Mouse (Mus musculus) hindbrain, embryonic 10.5 days (tissue): ENCODE measurements around the gene Hinfp. TPM values are rescaled to one million over a fixed set of nuclear protein-coding genes. Genes with fewer than 3 reads are reported as not detected.
A peak's percentile ranks its signal among the peaks of the same experiment; 100 is the strongest.

Experiments used
- DNase-seq: peaks from one replicate; pipeline ENCODE4 v3.0.0-alpha.2; 2017; ENCODE audit warnings: low spot score
- H3K27ac ChIP-seq: fragments of 300-500 bp; sonication (generic); 2 replicates; pipeline ENCODE4 v1.5.1; 2016; ENCODE audit warnings: mild to moderate bottlenecking, moderate library complexity
- H3K27me3 ChIP-seq: fragments of 300-500 bp; sonication (generic); 2 replicates; pipeline ENCODE4 v1.6.1; 2016; ENCODE audit warnings: mild to moderate bottlenecking; ENCODE audit not compliant: poor library complexity, insufficient read depth, severe bottlenecking
- H3K36me3 ChIP-seq: fragments of 300-500 bp; sonication (generic); 2 replicates; pipeline ENCODE4 v1.6.1; 2016; ENCODE audit warnings: mild to moderate bottlenecking, moderate library complexity
- H3K4me1 ChIP-seq: fragments of 300-500 bp; sonication (generic); replicated peaks from 2 replicates; pipeline ENCODE4 v1.6.1; 2016; ENCODE audit warnings: mild to moderate bottlenecking
- H3K4me3 ChIP-seq: fragments of 300-500 bp; sonication (generic); 2 replicates; pipeline ENCODE4 v1.5.1; 2016; ENCODE audit warnings: mild to moderate bottlenecking, moderate library complexity
- H3K9me3 ChIP-seq: fragments of 300-500 bp; sonication (generic); 2 replicates; pipeline ENCODE4 v1.6.1; 2016; ENCODE audit warnings: mild to moderate bottlenecking, moderate library complexity
- WGBS: fragments of 180-500 bp; shearing (Covaris S2); methylation state at CpG from one replicate; pipeline ENCODE4 v1.1.7; 2016; 5-methylcytosine and 5-hydroxymethylcytosine counted together
- polyA plus RNA-seq: library from polyadenylated mRNA; unstranded; fragments of >200 nt; fragmentation: Nextera tagmentation; extraction: Ambion mirVana; gene quantifications from 2 replicates; pipeline ENCODE4 v1.2.1, GENCODE M21; 2016

Gene Hinfp
- polyA plus RNA-seq, 1 experiment from 2014 or later, result 30.7 TPM

DNA sequence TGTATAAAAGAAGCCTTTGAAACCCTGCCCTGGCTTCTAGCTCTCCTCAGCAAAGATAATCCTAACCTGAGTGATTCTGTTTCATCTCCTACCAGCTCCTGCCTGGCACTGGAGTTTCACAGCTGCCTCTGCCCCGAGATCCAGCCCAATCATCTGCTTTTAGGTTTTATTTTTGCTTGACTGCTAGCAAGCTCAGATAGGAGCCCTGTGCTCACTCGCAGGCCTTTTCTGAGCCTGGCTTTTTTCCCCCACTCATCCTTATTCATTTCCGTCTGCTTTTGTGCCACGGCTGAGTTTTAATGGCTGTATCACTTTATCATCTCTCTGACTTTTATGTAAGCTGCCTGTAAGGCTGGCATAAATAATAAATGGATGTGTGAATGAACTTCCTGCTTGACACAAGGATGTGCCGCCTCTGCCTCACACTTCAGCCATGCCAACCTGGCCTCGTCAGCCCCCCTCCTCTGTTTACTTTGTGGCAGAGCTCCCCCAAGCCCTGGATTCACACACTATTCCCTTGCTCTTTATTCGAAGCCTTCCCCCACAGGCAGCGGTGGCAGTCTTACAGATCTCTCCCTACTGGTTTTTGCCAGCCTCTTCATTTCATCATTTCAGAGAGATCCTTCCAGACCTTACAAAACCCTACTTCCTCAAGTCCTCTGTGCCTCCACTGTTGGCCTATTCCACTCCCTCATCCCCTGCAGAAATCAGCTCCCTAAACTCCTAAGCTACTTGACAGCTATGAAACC, 38.8 kb downstream of the Hinfp start:
- 71% methylated on average over 8 of the region's 8 CpGs for WGBS
- Histone ChIP-seq H3K4me3 (no peak overlapping the region), H3K9me3 (0 out of 2 replicates have a peak, but pooled peaks cover 2% of the 10 kb centered on the region), H3K36me3 (no peaks in the 10 kb centered on the region), H3K4me1 (peaks cover 23% of the 10 kb centered on the region), H3K27ac (no peak overlapping the region), H3K27me3 (peaks cover 12% of the 10 kb centered on the region; the same call in 1 of the 2 replicates)
- DNase-seq, result no peak

DNA sequence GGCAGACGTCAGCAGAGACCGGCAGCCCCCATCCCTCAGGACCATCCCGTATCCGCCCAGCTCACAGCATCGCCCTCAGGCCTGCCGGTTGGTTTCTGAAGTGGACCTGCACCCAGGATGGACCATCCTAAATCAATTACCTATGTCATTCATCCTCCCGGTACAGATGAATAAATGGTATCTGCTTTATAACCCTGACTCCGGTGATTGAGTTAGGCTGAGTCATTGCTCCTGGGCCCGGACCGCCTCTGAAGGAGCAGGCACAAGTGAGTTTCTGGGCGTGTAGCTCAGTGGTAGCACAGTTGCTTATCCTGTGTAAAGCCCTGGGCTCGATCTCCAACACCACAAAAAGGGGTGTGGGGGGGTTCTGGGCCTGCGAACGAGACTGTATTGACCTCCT, 44.1 kb downstream of the Hinfp start:
- no peak for DNase-seq
- Histone ChIP-seq H3K27me3 (peaks cover 5% of the 10 kb centered on the region; the same call in 1 of the 2 replicates), H3K4me3 (no peak overlapping the region), H3K9me3 (no peaks in the 10 kb centered on the region), H3K36me3 (no peaks in the 10 kb centered on the region), H3K27ac (no peak overlapping the region), H3K4me1 (0 out of 2 replicates have a peak, but pooled peaks cover 5% of the 10 kb centered on the region)
- WGBS, result 90% methylated on average over 14 of the region's 14 CpGs

DNA sequence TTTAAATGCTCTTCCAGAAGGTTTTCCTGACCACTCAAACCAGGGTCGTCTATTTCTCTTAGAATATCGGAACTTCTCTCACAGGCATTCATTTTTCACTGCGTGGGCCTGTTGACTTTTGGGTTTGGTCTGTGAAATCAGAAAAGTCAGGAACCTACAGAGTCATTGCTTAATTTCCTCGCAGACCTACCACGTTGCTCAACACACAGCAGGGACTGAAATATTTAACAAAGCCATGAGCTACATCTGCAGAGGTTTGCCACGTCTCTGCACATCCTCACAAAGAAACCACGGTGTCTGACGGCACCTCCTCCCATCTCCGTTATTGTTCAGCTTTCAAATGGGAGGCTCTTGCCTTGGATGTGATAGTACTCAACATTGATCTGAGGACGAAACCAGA, 46.5 kb downstream of the Hinfp start:
- Histone ChIP-seq H3K4me1 (peaks cover 19% of the 10 kb centered on the region), H3K4me3 (no peak overlapping the region), H3K9me3 (no peaks in the 10 kb centered on the region), H3K36me3 (no peaks in the 10 kb centered on the region), H3K27me3 (peaks cover 5% of the 10 kb centered on the region; the same call in 1 of the 2 replicates), H3K27ac (no peak overlapping the region)
- 76% methylated on average over 10 of the region's 10 CpGs for WGBS
- no peak for DNase-seq

DNA sequence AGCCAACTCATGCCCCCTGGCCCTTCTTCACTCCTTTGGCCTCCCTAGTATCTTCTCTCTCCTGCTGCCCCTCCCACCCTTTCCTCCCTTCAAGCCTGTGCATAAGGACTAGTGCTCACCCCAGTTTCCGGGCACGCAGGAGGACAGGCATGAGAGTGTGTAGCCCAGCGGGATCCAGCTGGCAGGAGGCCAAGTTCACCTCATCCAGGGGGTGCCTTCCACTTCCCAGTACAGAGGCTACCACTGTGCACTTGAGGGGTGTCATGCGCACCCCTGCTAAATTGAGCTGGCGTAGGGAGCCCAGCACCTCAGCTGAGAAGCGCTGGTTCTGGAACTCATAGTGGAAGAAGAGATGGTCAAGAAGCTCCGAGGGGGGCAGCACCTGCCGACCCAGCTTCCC, 49.3 kb downstream of the Hinfp start:
- Histone ChIP-seq H3K9me3 (no peaks in the 10 kb centered on the region), H3K27ac (peak overlapping the region; percentile 68), H3K27me3 (no peaks in the 10 kb centered on the region), H3K36me3 (no peaks in the 10 kb centered on the region), H3K4me3 (no peak overlapping the region), H3K4me1 (peaks cover 36% of the 10 kb centered on the region)
- WGBS, result 90% methylated on average over 8 of the region's 8 CpGs
- no peak for DNase-seq

DNA sequence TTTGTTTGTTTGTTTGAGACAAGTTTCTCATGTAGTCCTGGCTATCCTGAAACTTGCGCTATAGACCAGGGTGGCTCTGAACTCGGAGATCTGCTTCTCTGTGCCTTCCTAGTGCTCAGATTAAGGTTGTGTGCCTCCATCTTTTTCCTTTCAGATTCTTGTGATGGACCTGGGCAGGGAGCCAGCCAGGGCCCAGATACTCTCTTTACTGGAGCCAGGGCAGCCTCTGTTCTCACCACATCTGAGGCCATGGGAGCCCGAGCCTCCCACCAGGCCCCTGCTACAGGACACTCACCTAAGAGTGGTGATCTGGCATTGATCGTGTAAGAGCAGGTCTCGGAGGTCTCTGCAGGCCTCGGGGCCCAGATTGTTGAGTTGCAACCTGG, 50.3 kb downstream of the Hinfp start:
- 55% methylated on average over 6 of the region's 6 CpGs for WGBS
- DNase-seq, result no peak
- Histone ChIP-seq H3K4me3 (no peak overlapping the region), H3K36me3 (no peaks in the 10 kb centered on the region), H3K4me1 (peaks cover 45% of the 10 kb centered on the region), H3K9me3 (no peaks in the 10 kb centered on the region), H3K27ac (peak overlapping the region; percentile 68), H3K27me3 (peaks cover 5% of the 10 kb centered on the region; the same call in 1 of the 2 replicates)

DNA sequence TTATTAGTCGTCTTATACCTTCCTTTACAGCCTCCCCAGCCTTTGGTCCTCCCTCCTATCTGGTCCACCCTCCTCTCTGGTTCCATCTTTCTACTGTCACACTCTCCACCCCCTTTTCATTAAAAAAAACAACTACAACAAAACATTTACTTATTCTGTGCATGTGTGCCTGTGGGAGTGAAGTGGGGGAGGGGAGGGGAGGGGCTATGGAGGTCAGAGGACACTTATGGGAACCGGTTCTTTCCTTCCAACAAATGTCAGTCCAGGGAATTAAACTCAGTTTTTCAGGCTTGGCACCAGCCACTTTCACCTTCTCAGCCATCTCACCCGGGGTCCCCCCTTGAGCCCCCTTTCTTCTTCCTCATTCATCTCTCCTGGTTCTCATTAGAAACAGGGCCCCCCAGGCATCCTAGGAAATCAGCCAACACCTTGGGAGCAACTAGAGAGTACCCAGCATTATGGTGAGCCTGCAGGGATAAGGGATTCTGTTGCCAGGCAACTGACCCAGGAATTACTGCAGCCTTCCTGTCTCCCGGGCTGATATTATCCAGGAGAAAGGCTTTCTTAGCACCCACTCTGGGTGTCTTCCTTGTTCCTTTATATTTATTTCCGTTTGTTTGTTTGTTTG, 50.8 kb downstream of the Hinfp start:
- 9% methylated on average over 5 of the region's 5 CpGs for WGBS
- Histone ChIP-seq H3K36me3 (no peaks in the 10 kb centered on the region), H3K9me3 (no peaks in the 10 kb centered on the region), H3K4me3 (no peak overlapping the region), H3K4me1 (peaks cover 49% of the 10 kb centered on the region), H3K27ac (peak overlapping the region; percentile 68), H3K27me3 (peaks cover 10% of the 10 kb centered on the region; the same call in 1 of the 2 replicates)
- peak; percentile 38 for DNase-seq

DNA sequence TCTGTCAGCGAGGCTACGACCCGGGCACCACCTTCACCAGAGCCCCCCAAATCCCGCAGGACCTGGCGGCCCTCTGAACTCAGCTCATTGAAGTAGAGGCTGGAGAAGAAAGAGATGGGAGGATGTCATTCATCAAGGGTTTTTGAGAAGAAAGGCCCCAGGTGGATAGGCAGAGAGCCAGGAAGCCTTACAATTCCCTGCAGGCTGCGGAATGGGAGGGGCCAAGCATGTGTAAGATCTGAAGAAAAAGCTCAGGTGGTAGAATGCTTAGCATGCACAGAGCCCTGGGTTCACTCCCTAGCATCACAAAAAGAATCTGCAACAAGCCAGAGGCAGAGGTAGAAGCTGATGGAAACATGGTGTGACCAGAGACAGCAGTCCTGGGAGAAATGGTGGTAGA, 52.0 kb downstream of the Hinfp start:
- no peak for DNase-seq
- Histone ChIP-seq H3K9me3 (no peaks in the 10 kb centered on the region), H3K27me3 (peaks cover 16% of the 10 kb centered on the region; the same call in 1 of the 2 replicates), H3K27ac (peak overlapping the region; percentile 64), H3K4me1 (peaks cover 56% of the 10 kb centered on the region), H3K36me3 (no peaks in the 10 kb centered on the region), H3K4me3 (no peak overlapping the region)
- WGBS, result 75% methylated on average over 6 of the region's 6 CpGs

DNA sequence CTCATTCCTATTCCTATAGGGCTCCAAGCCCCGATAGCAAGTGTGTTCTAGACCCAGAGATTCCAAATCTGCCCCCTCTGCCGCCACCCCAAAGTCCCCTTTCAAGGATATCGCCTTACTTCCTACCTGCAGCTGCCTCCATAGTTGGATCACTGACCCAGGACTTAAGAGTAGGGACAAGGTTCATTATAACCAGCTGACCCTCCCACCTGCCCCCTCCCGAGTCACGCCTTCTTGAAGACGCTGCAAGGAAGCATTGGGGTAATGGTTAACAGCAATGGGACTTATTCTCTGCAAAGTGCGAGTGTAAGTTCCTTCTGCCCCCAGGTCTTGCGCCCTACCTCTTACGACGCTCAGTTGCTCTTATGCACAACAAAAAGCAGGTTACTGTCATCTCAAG, 54.2 kb downstream of the Hinfp start, which contains the start of gene Pdzd3:
Pdzd3 (minus strand) TSS at position 158 of the 400 bp plus-strand sequence.
- 78% methylated on average over 10 of the region's 10 CpGs for WGBS
- Histone ChIP-seq H3K9me3 (no peaks in the 10 kb centered on the region), H3K36me3 (no peaks in the 10 kb centered on the region), H3K27me3 (peaks cover 16% of the 10 kb centered on the region; the same call in 1 of the 2 replicates), H3K27ac (peak within 1 kb of the TSS; percentile 18; the same call in 1 of the 2 replicates), H3K4me3 (no peak within 1 kb of the TSS), H3K4me1 (peaks cover 56% of the 10 kb centered on the region)
- DNase-seq, result no peak

DNA sequence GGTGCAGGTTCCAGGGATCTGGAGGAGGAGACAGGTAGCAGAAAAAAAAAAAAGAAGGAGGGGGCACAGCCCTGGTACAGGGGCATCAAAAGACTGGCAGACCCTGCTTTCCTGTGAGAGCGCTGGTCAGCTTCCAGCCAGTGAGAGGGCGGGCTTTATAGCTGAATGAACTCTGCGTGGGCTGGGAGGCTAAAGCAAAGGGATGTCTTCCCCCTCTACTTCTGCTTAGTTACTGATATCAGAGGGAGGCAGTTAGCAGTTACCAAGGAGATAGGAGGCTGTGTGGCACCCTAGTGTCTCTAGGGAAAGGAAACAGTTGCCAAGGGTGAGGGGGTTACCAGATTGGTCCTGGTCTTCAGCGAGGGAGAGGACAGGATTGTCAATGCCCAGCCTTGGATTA, 55.0 kb downstream of the Hinfp start:
- H3K36me3 ChIP-seq, result no peaks in the 10 kb centered on the region
- H3K4me1 ChIP-seq, result peaks cover 51% of the 10 kb centered on the region
- DNase-seq, result no peak
- H3K9me3 ChIP-seq, result no peaks in the 10 kb centered on the region
- H3K27ac ChIP-seq, result peak overlapping the region; percentile 18; the same call in 1 of the 2 replicates
- no peak overlapping the region for H3K4me3 ChIP-seq
- peaks cover 16% of the 10 kb centered on the region; the same call in 1 of the 2 replicates for H3K27me3 ChIP-seq
- 45% methylated on average over 4 of the region's 4 CpGs for WGBS

DNA sequence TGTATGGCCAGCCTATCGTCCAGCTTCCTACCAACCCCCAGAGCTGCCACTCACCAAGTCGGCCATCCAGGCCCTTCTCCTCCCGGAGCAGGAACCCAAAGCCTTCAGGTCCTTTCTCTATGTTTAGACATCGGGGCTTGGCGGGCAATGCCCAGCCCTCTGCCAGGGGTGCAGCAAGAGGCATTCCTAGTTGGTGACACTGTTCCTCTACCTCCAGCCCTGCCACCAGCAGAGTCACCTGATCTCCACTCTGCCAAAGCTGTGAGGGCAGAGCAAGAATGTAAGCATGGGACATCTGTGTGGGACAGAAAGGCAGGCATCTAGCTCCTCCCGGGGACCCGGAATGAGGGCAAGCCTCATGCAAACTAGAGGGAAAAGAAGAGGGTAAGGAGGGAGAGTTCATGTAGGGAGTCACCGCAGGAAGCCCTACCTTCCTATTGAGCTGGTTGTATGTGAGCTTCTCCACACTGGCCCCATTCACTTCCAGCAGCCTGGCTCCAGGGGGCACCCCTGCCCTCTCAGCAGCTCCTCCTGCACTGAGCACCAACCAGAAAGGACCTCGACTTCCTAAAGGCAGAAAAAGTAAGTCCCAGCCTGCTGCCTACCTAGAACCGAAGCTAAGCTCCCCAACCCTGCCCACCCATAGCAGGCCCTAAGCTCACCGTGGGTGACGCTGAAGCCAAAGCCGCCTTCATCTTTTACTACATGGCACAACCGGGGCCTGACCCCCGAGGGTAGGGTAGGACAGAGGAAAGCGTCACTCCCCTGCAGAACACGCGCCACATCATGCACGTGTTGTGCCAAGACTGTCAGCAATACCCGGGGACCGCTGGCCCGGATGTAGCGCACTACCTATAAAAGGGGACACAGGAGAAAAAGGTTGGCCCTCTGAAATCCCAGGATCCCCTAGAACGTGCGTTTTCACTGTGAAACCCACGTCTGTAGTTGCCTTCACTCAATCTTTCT, 56.0 kb downstream of the Hinfp start:
- no peaks in the 10 kb centered on the region for H3K36me3 ChIP-seq
- DNase-seq, result peak; percentile 57
- no peaks in the 10 kb centered on the region for H3K9me3 ChIP-seq
- peaks cover 41% of the 10 kb centered on the region for H3K4me1 ChIP-seq
- peak overlapping the region; percentile 23; the same call in 1 of the 2 replicates for H3K4me3 ChIP-seq
- peak overlapping the region; percentile 35; the same call in 1 of the 2 replicates for H3K27ac ChIP-seq
- WGBS, result 45% methylated on average over 26 of the region's 26 CpGs
- H3K27me3 ChIP-seq, result peaks cover 16% of the 10 kb centered on the region; the same call in 1 of the 2 replicates

DNA sequence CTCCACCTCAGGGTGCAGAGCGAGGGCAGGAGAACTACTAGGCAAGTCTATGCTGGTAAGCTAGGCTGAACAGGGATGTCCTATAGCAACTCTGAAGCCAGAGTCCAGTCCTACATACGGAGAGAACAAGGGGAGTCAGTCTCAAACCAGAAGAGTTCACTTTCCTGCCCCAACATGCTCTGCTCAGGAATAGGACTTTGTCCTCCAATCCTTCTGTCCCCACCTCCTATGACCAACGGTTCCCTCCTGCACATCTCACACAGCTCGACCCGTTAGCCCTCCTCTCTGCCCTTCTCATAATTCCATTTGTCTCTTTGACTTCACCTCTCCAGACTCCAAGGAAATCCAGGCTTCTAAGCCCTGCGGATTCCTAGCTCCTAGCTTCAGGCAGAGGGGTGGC, 57.6 kb downstream of the Hinfp start:
- peaks cover 16% of the 10 kb centered on the region; the same call in 1 of the 2 replicates for H3K27me3 ChIP-seq
- H3K4me3 ChIP-seq, result no peak overlapping the region
- peaks cover 26% of the 10 kb centered on the region for H3K4me1 ChIP-seq
- no peaks in the 10 kb centered on the region for H3K36me3 ChIP-seq
- no peaks in the 10 kb centered on the region for H3K9me3 ChIP-seq
- H3K27ac ChIP-seq, result no peak overlapping the region
- no peak for DNase-seq
- WGBS, result 86% methylated on average over 6 of the region's 6 CpGs

DNA sequence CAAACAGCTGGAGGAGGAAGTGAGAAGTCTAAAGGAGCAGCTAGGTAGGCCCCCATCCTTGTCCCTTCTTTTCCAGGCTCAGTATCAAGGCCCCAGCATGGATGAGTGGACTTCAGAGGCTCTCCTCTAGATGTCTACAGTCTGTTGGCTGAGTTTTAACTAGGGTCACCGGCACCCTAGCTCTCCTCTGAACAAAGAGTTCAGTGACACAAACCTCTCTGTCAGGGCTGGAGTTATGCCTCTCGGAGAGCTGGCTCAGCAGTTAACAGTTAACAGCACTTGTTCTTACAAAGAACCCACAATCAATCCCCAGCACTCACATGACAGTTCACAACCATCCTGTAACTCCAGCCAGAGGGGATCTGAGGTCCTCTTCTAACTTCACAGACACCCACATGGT, 61.9 kb downstream of the Hinfp start:
- Histone ChIP-seq H3K36me3 (no peaks in the 10 kb centered on the region), H3K27me3 (peaks cover 1% of the 10 kb centered on the region; the same call in 1 of the 2 replicates), H3K4me3 (no peak overlapping the region), H3K9me3 (no peaks in the 10 kb centered on the region), H3K27ac (no peak overlapping the region), H3K4me1 (peaks cover 12% of the 10 kb centered on the region)
- WGBS, result 64% methylated on average over 2 of the region's 2 CpGs
- DNase-seq, result no peak
